Mouse (Mus musculus): ENCODE results near the gene Alk. TPM values are rescaled to one million over a fixed set of nuclear protein-coding genes. Genes with fewer than 3 reads are reported as not detected.

The Alk gene
- polyA plus RNA-seq, 2 experiments, result 0.02 to 0.03 TPM

DNA sequence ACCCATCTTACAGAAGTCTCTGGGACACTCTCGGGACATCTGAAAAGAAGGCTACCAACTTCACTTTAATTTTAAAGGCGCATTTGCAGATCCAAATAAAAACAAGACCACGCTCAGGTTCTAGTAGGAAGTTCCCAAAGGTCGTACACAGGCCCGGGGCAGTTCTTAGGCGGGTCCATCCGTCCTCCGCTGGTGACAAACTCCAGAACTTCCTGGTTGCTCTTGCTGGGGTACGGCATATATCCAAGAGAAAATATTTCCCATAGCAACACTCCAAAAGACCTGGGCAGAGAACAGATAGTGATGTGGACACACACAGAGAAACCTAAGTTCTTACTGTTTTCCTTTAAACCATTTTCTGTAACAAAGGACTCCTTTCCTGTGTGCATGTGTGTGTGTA is 729.6 kb downstream of the Alk start:
- no peaks in the 10 kb centered on the region for H3K4me1 ChIP-seq (replicated peaks; ENCODE audit: control insufficient read depth in 2 of 2, insufficient read depth in 2 of 2, low read length in 1 of 2)
- no peak for DNase-seq (ENCODE audit: low read depth in 3 of 3, low spot score in 3 of 3)
- no peak overlapping the region for H3K9ac ChIP-seq (replicated peaks)
- H3K27ac ChIP-seq, result no peak overlapping the region
- 70% methylated on average over 9 of the region's 9 CpGs for WGBS (ENCODE audit: insufficient replicate concordance)
- H3K4me2 ChIP-seq (ENCODE audit: low read depth), result no peak overlapping the region
- no peak for TF ChIP-seq CTCF (IDR thresholded peaks at IDR 0.05; ENCODE audit: low read depth)
- no peak for TF ChIP-seq EP300 (IDR thresholded peaks at IDR 0.05; ENCODE audit: low read depth)
- no peaks in the 10 kb centered on the region for H3K9me3 ChIP-seq (ENCODE audit: control insufficient read depth, low read length)
- no peak for ATAC-seq (ENCODE audit: insufficient read depth)
- no peaks in the 10 kb centered on the region for H3K36me3 ChIP-seq (replicated peaks; ENCODE audit: control insufficient read depth, insufficient read depth, low read depth)
- peaks cover 1% of the 10 kb centered on the region for H3K27me3 ChIP-seq (ENCODE audit: control insufficient read depth, insufficient read depth, low read length)
- no peak overlapping the region for H3K4me3 ChIP-seq (ENCODE audit: insufficient read depth in 1 of 2, low read depth in 2 of 2, low read length in 2 of 2)

DNA sequence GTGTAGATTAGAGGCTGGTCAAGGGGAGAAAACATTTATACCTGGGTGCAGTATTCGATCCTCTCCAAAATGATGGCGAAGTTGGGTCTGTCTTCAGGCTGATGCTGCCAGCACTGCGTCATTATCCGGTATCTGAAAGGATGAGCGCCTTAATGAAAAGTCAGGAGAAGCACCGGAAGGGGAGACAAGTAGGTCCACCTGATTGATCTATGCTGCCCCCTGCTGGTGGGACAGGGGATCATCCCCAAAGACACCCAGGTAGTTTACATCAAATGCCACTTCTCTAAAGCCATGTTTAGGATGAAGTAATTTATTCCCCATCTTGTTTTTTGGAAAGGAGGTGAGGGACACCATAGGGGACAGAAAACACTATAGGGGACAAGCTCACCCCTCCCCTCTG is 730.4 kb downstream of the Alk start:
- no peaks in the 10 kb centered on the region for H3K36me3 ChIP-seq (replicated peaks; ENCODE audit: control insufficient read depth, insufficient read depth, low read depth)
- H3K9me3 ChIP-seq (ENCODE audit: control insufficient read depth, low read length), result no peaks in the 10 kb centered on the region
- peaks cover 8% of the 10 kb centered on the region for H3K27me3 ChIP-seq (ENCODE audit: control insufficient read depth, insufficient read depth, low read length)
- no peak overlapping the region for H3K27ac ChIP-seq
- no peak overlapping the region for H3K4me3 ChIP-seq (ENCODE audit: insufficient read depth in 1 of 2, low read depth in 2 of 2, low read length in 2 of 2)
- TF ChIP-seq CTCF (IDR thresholded peaks at IDR 0.05; ENCODE audit: low read depth) (peak; percentile 83), EP300 (IDR thresholded peaks at IDR 0.05; ENCODE audit: low read depth) (no peak)
- ATAC-seq (ENCODE audit: insufficient read depth) (no peak), DNase-seq (ENCODE audit: low read depth in 3 of 3, low spot score in 3 of 3) (peak; percentile 11 to 31 (median 22))
- WGBS (ENCODE audit: insufficient replicate concordance), result 31% methylated on average over 6 of the region's 6 CpGs
- H3K9ac ChIP-seq (replicated peaks), result no peak overlapping the region
- H3K4me2 ChIP-seq (ENCODE audit: low read depth), result no peak overlapping the region
- H3K4me1 ChIP-seq (replicated peaks; ENCODE audit: control insufficient read depth in 2 of 2, insufficient read depth in 2 of 2, low read length in 1 of 2), result no peaks in the 10 kb centered on the region

DNA sequence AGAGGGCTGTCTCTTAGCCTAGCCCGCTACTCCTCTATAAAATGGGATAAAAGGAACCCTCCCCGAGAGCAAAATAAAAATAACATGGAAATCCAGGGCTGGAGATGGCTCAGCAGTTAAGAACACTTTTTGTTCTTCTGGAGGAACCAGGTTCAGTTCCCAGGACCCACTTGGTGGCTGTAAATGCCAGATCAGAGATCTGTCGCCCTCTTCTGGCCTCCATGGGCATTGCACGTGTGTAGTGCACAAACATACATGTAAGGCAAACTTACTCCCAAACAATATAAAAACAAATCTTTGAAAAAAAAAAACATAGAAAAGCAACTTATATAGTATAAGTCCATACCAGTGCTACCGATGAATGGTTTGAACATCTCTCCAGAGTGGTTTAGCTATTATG is 731.5 kb downstream of the Alk start:
- H3K9ac ChIP-seq (replicated peaks), result no peak overlapping the region

DNA sequence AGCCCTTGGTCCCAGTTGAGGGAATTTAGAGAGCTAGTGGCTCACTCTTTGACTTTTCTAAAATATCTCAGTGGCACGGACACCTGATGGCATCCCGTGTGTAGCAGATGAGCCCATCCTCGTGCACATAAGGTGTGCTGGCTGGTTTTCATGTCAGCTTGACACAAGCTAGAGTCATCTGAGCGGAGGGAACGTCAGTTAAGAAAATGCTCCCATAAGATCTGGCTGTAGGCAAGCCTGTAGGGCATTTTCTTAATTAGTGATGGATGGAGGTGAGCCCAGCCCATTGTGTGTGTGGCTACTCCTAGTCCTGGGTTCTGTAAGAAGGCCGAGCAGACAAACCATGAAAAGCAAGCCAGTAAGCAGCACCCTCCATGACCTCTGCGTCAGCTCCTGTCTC is 732.4 kb downstream of the Alk start:
- TF ChIP-seq CTCF (IDR thresholded peaks at IDR 0.05; ENCODE audit: low read depth) (no peak), EP300 (IDR thresholded peaks at IDR 0.05; ENCODE audit: low read depth) (no peak)
- no peak overlapping the region for H3K9ac ChIP-seq (replicated peaks)
- H3K36me3 ChIP-seq (replicated peaks; ENCODE audit: control insufficient read depth, insufficient read depth, low read depth), result no peaks in the 10 kb centered on the region
- 62% methylated on average over 7 of the region's 7 CpGs for WGBS (ENCODE audit: insufficient replicate concordance)
- no peaks in the 10 kb centered on the region for H3K4me1 ChIP-seq (replicated peaks; ENCODE audit: control insufficient read depth in 2 of 2, insufficient read depth in 2 of 2, low read length in 1 of 2)
- no peaks in the 10 kb centered on the region for H3K9me3 ChIP-seq (ENCODE audit: control insufficient read depth, low read length)
- peaks cover 8% of the 10 kb centered on the region for H3K27me3 ChIP-seq (ENCODE audit: control insufficient read depth, insufficient read depth, low read length)
- no peak for ATAC-seq (ENCODE audit: insufficient read depth)
- no peak overlapping the region for H3K27ac ChIP-seq
- no peak overlapping the region for H3K4me3 ChIP-seq (ENCODE audit: insufficient read depth in 1 of 2, low read depth in 2 of 2, low read length in 2 of 2)
- DNase-seq (ENCODE audit: low read depth in 3 of 3, low spot score in 3 of 3), result no peak
- no peak overlapping the region for H3K4me2 ChIP-seq (ENCODE audit: low read depth)

More for the DNA sequence above, 731.5 kb downstream of the Alk start:
- ATAC-seq (ENCODE audit: insufficient read depth) (no peak), DNase-seq (ENCODE audit: low read depth in 3 of 3, low spot score in 3 of 3) (peak in 2 of 3 experiments; percentile 2 to 7)
- no peak overlapping the region for H3K27ac ChIP-seq
- peaks cover 8% of the 10 kb centered on the region for H3K27me3 ChIP-seq (ENCODE audit: control insufficient read depth, insufficient read depth, low read length)
- no peaks in the 10 kb centered on the region for H3K4me1 ChIP-seq (replicated peaks; ENCODE audit: control insufficient read depth in 2 of 2, insufficient read depth in 2 of 2, low read length in 1 of 2)
- 42% methylated on average over 5 of the region's 5 CpGs for WGBS (ENCODE audit: insufficient replicate concordance)
- H3K4me2 ChIP-seq (ENCODE audit: low read depth), result no peak overlapping the region
- no peaks in the 10 kb centered on the region for H3K36me3 ChIP-seq (replicated peaks; ENCODE audit: control insufficient read depth, insufficient read depth, low read depth)
- TF ChIP-seq EP300 (IDR thresholded peaks at IDR 0.05; ENCODE audit: low read depth) (no peak), CTCF (IDR thresholded peaks at IDR 0.05; ENCODE audit: low read depth) (peak; percentile 78)
- no peaks in the 10 kb centered on the region for H3K9me3 ChIP-seq (ENCODE audit: control insufficient read depth, low read length)
- no peak overlapping the region for H3K4me3 ChIP-seq (ENCODE audit: insufficient read depth in 1 of 2, low read depth in 2 of 2, low read length in 2 of 2)

DNA sequence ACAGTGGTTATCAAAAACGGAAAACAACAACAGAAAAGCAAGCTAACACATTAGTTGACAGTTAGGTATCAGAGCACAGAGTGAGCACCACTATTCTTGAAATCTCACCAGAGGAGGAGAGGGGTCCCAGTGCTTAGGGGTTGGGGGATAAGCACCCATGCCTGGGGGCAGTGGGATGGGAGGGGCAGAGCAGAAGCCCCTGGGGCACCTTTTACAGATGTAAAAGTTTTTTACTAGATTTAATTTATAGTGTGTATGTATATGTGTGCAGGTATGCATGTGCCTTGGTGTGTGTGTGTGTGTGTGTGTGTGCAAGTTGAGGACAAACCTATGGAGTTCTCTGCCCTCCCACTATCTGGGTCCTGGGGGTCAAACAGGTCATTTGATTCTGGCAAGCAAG is 733.8 kb downstream of the Alk start:
- 41% methylated on average over 1 of the region's 1 CpGs for WGBS (ENCODE audit: insufficient replicate concordance)
- ATAC-seq (ENCODE audit: insufficient read depth), result no peak
- peaks cover 8% of the 10 kb centered on the region for H3K27me3 ChIP-seq (ENCODE audit: control insufficient read depth, insufficient read depth, low read length)
- H3K4me3 ChIP-seq (ENCODE audit: insufficient read depth in 1 of 2, low read depth in 2 of 2, low read length in 2 of 2), result no peak overlapping the region
- no peaks in the 10 kb centered on the region for H3K4me1 ChIP-seq (replicated peaks; ENCODE audit: control insufficient read depth in 2 of 2, insufficient read depth in 2 of 2, low read length in 1 of 2)
- H3K9ac ChIP-seq (replicated peaks), result no peak overlapping the region
- no peak overlapping the region for H3K27ac ChIP-seq
- no peaks in the 10 kb centered on the region for H3K36me3 ChIP-seq (replicated peaks; ENCODE audit: control insufficient read depth, insufficient read depth, low read depth)
- H3K9me3 ChIP-seq (ENCODE audit: control insufficient read depth, low read length), result no peaks in the 10 kb centered on the region
- no peak for TF ChIP-seq CTCF (IDR thresholded peaks at IDR 0.05; ENCODE audit: low read depth)
- no peak for DNase-seq (ENCODE audit: low read depth in 3 of 3, low spot score in 3 of 3)
- no peak overlapping the region for H3K4me2 ChIP-seq (ENCODE audit: low read depth)

Measured in liver, embryonic 14.5 days (tissue).